In genomic region chr10:78592856-78593379, GRCm38 (mm10) we compare ENCODE assay signal across 29 mouse cellular contexts. TPM values are rescaled to one million over a fixed set of nuclear protein-coding genes. Genes with fewer than 3 reads are reported as not detected.
"Had no signal": no experiment of that assay in that cellular context is flagged by ENCODE, and none has a peak within 500 bp of the region (broad histone marks: within the 10 kb centered on the region; RNA-seq: fewer than 3 reads in every experiment).

No protein-coding gene starts in this region.

- ATAC-seq: liver, embryonic 12.5 days had no signal

- H3K4me3 ChIP-seq: neural tube, embryonic 12.5 days had no signal

- H3K36me3 ChIP-seq: liver, embryonic 15.5 days; neural tube, embryonic 15.5 days had no signal

- DNase-seq: kidney, adult 18-20 months; kidney, postnatal 25 days; layer of hippocampus, adult 9-11 months; liver; lung, adult 18-20 months; lung, postnatal 10 days; lung, postnatal 36 days; right cerebral cortex, adult 18-20 months; right cerebral cortex, postnatal 14 days; right cerebral cortex, postnatal 4 days had no signal

- H3K4me1 ChIP-seq: liver, embryonic 15.5 days had no signal

- H3K4me2 ChIP-seq: liver, embryonic 15.5 days had no signal

- H3K27ac ChIP-seq: kidney, postnatal 0 days; layer of hippocampus, adult 2 months; liver, embryonic 12.5 days; liver, embryonic 15.5 days; neural tube, embryonic 12.5 days; neural tube, embryonic 15.5 days; stomach, postnatal 0 days had no signal

- H3K9ac ChIP-seq: liver, embryonic 12.5 days; liver, embryonic 15.5 days; neural tube, embryonic 12.5 days had no signal

- H3K9me3 ChIP-seq: limb, embryonic 10.5 days; limb, embryonic 13.5 days; liver, embryonic 12.5 days; liver, embryonic 15.5 days; lung, embryonic 15.5 days; megakaryocyte, embryonic 14.5 days; midbrain, embryonic 10.5 days; neural tube, embryonic 12.5 days; neural tube, embryonic 15.5 days had no signal

- H3K27me3 ChIP-seq: limb, embryonic 13.5 days; lung, embryonic 15.5 days; neural tube, embryonic 12.5 days had no signal

RNA-seq across cellular contexts. Expression of gene Olfr1357, which starts 25.0 kb away (rescaled TPM):
- total RNA-seq: layer of hippocampus, adult 2 months; layer of hippocampus, postnatal 25 days; left cerebral cortex, adult 18-20 months; left cerebral cortex, postnatal 25 days had no signal
- polyA plus RNA-seq: kidney, postnatal 0 days; large intestine, adult 2 months; limb, embryonic 10.5 days; limb, embryonic 13.5 days; liver, embryonic 12.5 days; liver, embryonic 15.5 days; lung, embryonic 15.5 days; midbrain, embryonic 10.5 days; midbrain, embryonic 14.5 days; neural tube, embryonic 12.5 days; neural tube, embryonic 15.5 days; stomach, embryonic 14.5 days; stomach, postnatal 0 days; urinary bladder, adult 2 months had no signal
